In genomic region chr14:24486773-24487227, GRCm38 (mm10) we compare ENCODE assay signal across 8 mouse cellular contexts. TPM values are rescaled to one million over a fixed set of nuclear protein-coding genes. Genes with fewer than 3 reads are reported as not detected.
DNase-seq lines count a peak whose midpoint lies in the region; ATAC-seq lines count a peak whose summit lies in the region.

Gene Polr3a (minus strand): TSS chr14:24487058.
Gene Rps24 (plus strand): TSS chr14:24487125.

- H3K4me2 ChIP-seq in hindbrain, embryonic 11.5 days (replicated peaks; ENCODE audit: low read depth, low read length), result peak within 1 kb of the TSS; percentile 60

- no peak within 1 kb of the TSS for H3K27ac ChIP-seq in hindbrain, embryonic 11.5 days (ENCODE audit: low read depth, low read length)

- H3K9me3 ChIP-seq in hindbrain, embryonic 11.5 days (ENCODE audit: control insufficient read depth, low read length), result no peaks in the 10 kb centered on the region

- no peaks in the 10 kb centered on the region for H3K27me3 ChIP-seq in hindbrain, embryonic 11.5 days (ENCODE audit: control insufficient read depth, insufficient read depth, low read length)

- peak within 1 kb of the TSS; percentile 86 for H3K4me3 ChIP-seq in hindbrain, embryonic 11.5 days (ENCODE audit: low read depth, low read length)

- H3K4me1 ChIP-seq in hindbrain, embryonic 11.5 days (replicated peaks; ENCODE audit: control insufficient read depth, insufficient read depth, low read length), result peaks cover 3% of the 10 kb centered on the region; the same call in 1 of the 2 replicates

- DNase-seq in MN1 (ENCODE audit: low spot score), result peak; percentile 91
- DNase-seq in cerebellum, adult 9-10 months, result peak; percentile 93
- peak; percentile 96 for DNase-seq in hindbrain, embryonic 11.5 days (ENCODE audit: low spot score)
- peak; percentile 89 to 93 for DNase-seq in layer of hippocampus, postnatal 10 days (ENCODE audit: low spot score in 2 of 2)
- peak; percentile 93 for DNase-seq in lung, postnatal 10 days
- peak; percentile 87 for DNase-seq in ovary, postnatal 36 days (ENCODE audit: low spot score)
- DNase-seq in thymus, postnatal 25 days, result peak; percentile 90

- no peaks in the 10 kb centered on the region; the same call in 1 of the 2 replicates for H3K36me3 ChIP-seq in hindbrain, embryonic 11.5 days (ENCODE audit: control insufficient read depth, insufficient read depth, low read length)

- WGBS in hindbrain, embryonic 11.5 days, result under 1% methylated on average over 30 of the region's 30 CpGs

- peak within 1 kb of the TSS; percentile 76 for H3K9ac ChIP-seq in hindbrain, embryonic 11.5 days (ENCODE audit: low read depth, low read length)

- ATAC-seq in frontal cortex, adult (ENCODE audit: low TSS enrichment), result peak; percentile 58; the same call in 1 of the 2 replicates
- peak; percentile 61 for ATAC-seq in hindbrain, embryonic 11.5 days (ENCODE audit: low FRiP score)

RNA-seq across cellular contexts. Expression of gene Polr3a, which starts in this region (rescaled TPM):
- 19.9 and 22.4 TPM in 2 replicates for polyA plus RNA-seq in hindbrain, embryonic 11.5 days (2014; fragmentation: Nextera tagmentation; extraction: Ambion mirVana)
- total RNA-seq in layer of hippocampus, postnatal 10 days (2021), result 10 to 100 TPM; 31.6 to 36.2 TPM

RNA-seq across cellular contexts. Expression of gene Rps24, which starts in this region (rescaled TPM):
- polyA plus RNA-seq in hindbrain, embryonic 11.5 days (2014; fragmentation: Nextera tagmentation; extraction: Ambion mirVana), result 1,026 and 1,035 TPM in 2 replicates
- total RNA-seq in layer of hippocampus, postnatal 10 days (2021), result 1,000 to 10,000 TPM in 1 of 2 experiments, 100 to 1,000 TPM in 1; 950 to 1,065 TPM
